Comparison of ENCODE assay signal across 26 mouse cellular contexts in genomic region chr5:64254988-64255387, GRCm38 (mm10).
DNase-seq lines count a peak whose midpoint lies in the region; ATAC-seq and TF ChIP-seq lines count a peak whose summit lies in the region.
"Had no signal": no experiment of that assay in that cellular context is flagged by ENCODE, and none has a peak within 500 bp of the region (broad histone marks: within the 10 kb centered on the region; RNA-seq: fewer than 3 reads in every experiment).

No protein-coding gene starts in this region.

- no peaks in the 10 kb centered on the region for H3K36me3 ChIP-seq in liver, adult 2 months (ENCODE audit: control insufficient read depth, insufficient read depth, low read length)
- H3K36me3 ChIP-seq in kidney, embryonic 15.5 days: peaks cover 13% of the 10 kb centered on the region
- H3K36me3 ChIP-seq in liver, embryonic 11.5 days (ENCODE audit: control insufficient read depth, insufficient read depth, low read length): no peaks in the 10 kb centered on the region; the same call in 1 of the 2 replicates
- H3K36me3 ChIP-seq: midbrain, embryonic 12.5 days had no signal

- no peak overlapping the region for H3K4me3 ChIP-seq in liver, adult 2 months (ENCODE audit: insufficient read depth, low read depth, low read length)
- no peak overlapping the region for H3K4me3 ChIP-seq in kidney, embryonic 15.5 days (replicated peaks)
- H3K4me3 ChIP-seq in liver, embryonic 11.5 days (ENCODE audit: low read depth, low read length): no peak overlapping the region
- H3K4me3 ChIP-seq: embryonic facial prominence, embryonic 12.5 days; forebrain, embryonic 12.5 days; heart, adult 2 months; heart, embryonic 13.5 days; hindbrain, embryonic 12.5 days; layer of hippocampus, adult 2 months; limb, embryonic 12.5 days; midbrain, embryonic 12.5 days had no signal

- no peaks in the 10 kb centered on the region for H3K27me3 ChIP-seq in liver, adult 2 months (ENCODE audit: control insufficient read depth, insufficient read depth, low read length)
- H3K27me3 ChIP-seq in kidney, embryonic 15.5 days: no peaks in the 10 kb centered on the region
- no peaks in the 10 kb centered on the region for H3K27me3 ChIP-seq in liver, embryonic 11.5 days (replicated peaks; ENCODE audit: control insufficient read depth, insufficient read depth, low read length)
- H3K27me3 ChIP-seq: embryonic facial prominence, embryonic 12.5 days; forebrain, embryonic 12.5 days; heart, embryonic 13.5 days; hindbrain, embryonic 12.5 days; limb, embryonic 12.5 days; midbrain, embryonic 12.5 days had no signal

- no peak for TF ChIP-seq POLR2A in liver, adult 2 months (IDR thresholded peaks at IDR 0.05; ENCODE audit: extremely low read depth, insufficient read depth, low read length)

- no peak overlapping the region for H3K4me2 ChIP-seq in kidney, embryonic 15.5 days
- 0 out of 2 replicates have a peak overlapping the region, but pooled peaks have one; percentile 7 for H3K4me2 ChIP-seq in liver, embryonic 11.5 days
- H3K4me2 ChIP-seq: embryonic facial prominence, embryonic 12.5 days; forebrain, embryonic 12.5 days; heart, embryonic 13.5 days; hindbrain, embryonic 12.5 days; limb, embryonic 12.5 days; midbrain, embryonic 12.5 days had no signal

- H3K79me2 ChIP-seq in liver, adult 2 months (ENCODE audit: control insufficient read depth, insufficient read depth, low read length): no peaks in the 10 kb centered on the region

- H3K4me1 ChIP-seq in liver, adult 2 months (ENCODE audit: control insufficient read depth, insufficient read depth, low read length): peaks cover 6% of the 10 kb centered on the region
- H3K4me1 ChIP-seq in kidney, embryonic 15.5 days: peaks cover 40% of the 10 kb centered on the region
- peaks cover 10% of the 10 kb centered on the region for H3K4me1 ChIP-seq in liver, embryonic 11.5 days (replicated peaks; ENCODE audit: control insufficient read depth, insufficient read depth, low read length)

- no peaks in the 10 kb centered on the region for H3K9me3 ChIP-seq in kidney, embryonic 15.5 days (replicated peaks)
- no peaks in the 10 kb centered on the region for H3K9me3 ChIP-seq in liver, embryonic 11.5 days (ENCODE audit: control insufficient read depth, low read length)
- H3K9me3 ChIP-seq: embryonic facial prominence, embryonic 12.5 days; forebrain, embryonic 12.5 days; heart, embryonic 13.5 days; hindbrain, embryonic 12.5 days; limb, embryonic 12.5 days; midbrain, embryonic 12.5 days had no signal

- DNase-seq in liver, adult 2 months (ENCODE audit: extremely low read depth, low read depth, low spot score): peak; percentile 90
- DNase-seq in liver: no peak
- no peak for DNase-seq in liver, embryonic 11.5 days (ENCODE audit: low spot score)
- peak; percentile 79 for DNase-seq in yolk sac, embryonic 10.5 days (ENCODE audit: low spot score)
- no peak for DNase-seq in adrenal gland, adult 8-10 months
- DNase-seq in urinary bladder, postnatal 14 days (ENCODE audit: low spot score): no peak
- no peak for DNase-seq in layer of hippocampus, postnatal 36 days
- DNase-seq: adrenal gland, postnatal 10 days; cerebellum, adult 18-20 months; cerebellum, postnatal 25 days; gastrocnemius, postnatal 14 days; heart, adult 2 months; heart, postnatal 14 days; lung, adult 2 months; lung, postnatal 14 days; thymus, adult 2 months; thymus, postnatal 4 days had no signal

- 36% methylated on average over 6 of the region's 6 CpGs for WGBS in liver, adult 2 months
- 64% methylated on average over 6 of the region's 6 CpGs for WGBS in kidney, embryonic 15.5 days
- WGBS in liver, embryonic 11.5 days: 71% methylated on average over 6 of the region's 6 CpGs

- TF ChIP-seq CTCF in liver, adult 2 months (IDR thresholded peaks at IDR 0.05; ENCODE audit: low read depth, low read length): no peak

- ATAC-seq in kidney, embryonic 15.5 days (replicated peaks; ENCODE audit: low FRiP score): no peak
- ATAC-seq in liver, embryonic 11.5 days (replicated peaks; ENCODE audit: low FRiP score): no peak

- no peak overlapping the region for H3K9ac ChIP-seq in liver, adult 2 months (ENCODE audit: low read depth, low read length)
- no peak overlapping the region for H3K9ac ChIP-seq in kidney, embryonic 15.5 days
- H3K9ac ChIP-seq in liver, embryonic 11.5 days (ENCODE audit: low read depth, low read length): no peak overlapping the region
- H3K9ac ChIP-seq: embryonic facial prominence, embryonic 12.5 days; forebrain, embryonic 12.5 days; heart, embryonic 13.5 days; hindbrain, embryonic 12.5 days; limb, embryonic 12.5 days; midbrain, embryonic 12.5 days had no signal

- H3K27ac ChIP-seq in liver, adult 2 months (replicated peaks; ENCODE audit: insufficient read depth, low read depth, low read length): no peak overlapping the region
- peak overlapping the region; percentile 43; the same call in 1 of the 2 replicates for H3K27ac ChIP-seq in kidney, embryonic 15.5 days
- no peak overlapping the region for H3K27ac ChIP-seq in liver, embryonic 11.5 days (ENCODE audit: low read depth, low read length)
- H3K27ac ChIP-seq: embryonic facial prominence, embryonic 12.5 days; forebrain, embryonic 12.5 days; heart, adult 2 months; heart, embryonic 13.5 days; hindbrain, embryonic 12.5 days; layer of hippocampus, adult 2 months; limb, embryonic 12.5 days; midbrain, embryonic 12.5 days; stomach, postnatal 0 days had no signal

Comparison
In these comparisons a context has a peak if more than half of its experiments do, and no peak if none do; other contexts are left out.
1. DNase-seq: peak in liver, adult 2 months (single experiment) and yolk sac, embryonic 10.5 days (single experiment); none in liver (single experiment), liver, embryonic 11.5 days (single experiment), adrenal gland, adult 8-10 months (single experiment), urinary bladder, postnatal 14 days (single experiment) and layer of hippocampus, postnatal 36 days (0 of 2).